Mouse (Mus musculus): ENCODE data around the gene Slc35c1.

Slc35c1 gene

DNA sequence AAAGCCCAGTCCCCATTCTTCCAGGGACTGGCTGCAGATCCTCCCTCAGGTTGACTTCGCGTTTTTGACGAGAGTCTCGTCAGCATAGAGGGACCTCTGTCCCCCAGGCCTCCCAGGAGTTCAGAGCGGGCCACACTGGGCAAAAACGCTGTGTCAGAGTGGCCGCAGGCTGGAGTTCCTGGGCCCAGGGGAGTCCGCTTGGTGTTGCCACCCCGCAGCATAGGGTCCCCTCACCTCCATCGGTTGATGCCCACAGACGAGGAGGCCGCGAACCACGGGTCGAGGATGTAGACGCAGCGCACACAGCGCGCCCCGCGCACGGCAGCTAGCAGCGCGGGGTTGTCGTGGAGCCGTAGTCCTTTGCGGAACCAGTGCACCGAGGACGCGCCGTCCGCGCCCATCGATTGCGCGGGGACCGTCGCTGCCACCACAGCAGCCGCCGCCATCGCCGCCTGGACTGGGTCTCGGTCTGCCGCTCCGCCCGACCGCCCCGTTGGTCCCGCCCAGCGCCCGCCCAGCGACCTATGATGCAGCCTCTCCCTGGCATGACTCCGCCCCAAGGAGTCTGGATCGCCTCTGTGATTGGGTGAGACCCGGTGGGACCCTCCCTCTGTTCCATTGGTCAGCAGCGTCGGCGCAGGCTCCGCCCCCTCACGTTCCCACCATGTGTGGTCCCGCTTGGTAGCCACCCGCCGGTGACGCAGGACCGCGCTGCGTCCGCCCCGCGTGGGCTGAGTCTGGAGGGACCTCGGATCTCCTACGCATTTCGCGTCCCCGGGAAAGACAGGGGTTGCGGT, 26.6 kb downstream of the Slc35c1 start, which contains the start of gene Cry2:
TSS of gene Cry2 (minus strand) at position 466 of the 797 bp plus-strand sequence.
- peak; percentile 98 for DNase-seq

DNA sequence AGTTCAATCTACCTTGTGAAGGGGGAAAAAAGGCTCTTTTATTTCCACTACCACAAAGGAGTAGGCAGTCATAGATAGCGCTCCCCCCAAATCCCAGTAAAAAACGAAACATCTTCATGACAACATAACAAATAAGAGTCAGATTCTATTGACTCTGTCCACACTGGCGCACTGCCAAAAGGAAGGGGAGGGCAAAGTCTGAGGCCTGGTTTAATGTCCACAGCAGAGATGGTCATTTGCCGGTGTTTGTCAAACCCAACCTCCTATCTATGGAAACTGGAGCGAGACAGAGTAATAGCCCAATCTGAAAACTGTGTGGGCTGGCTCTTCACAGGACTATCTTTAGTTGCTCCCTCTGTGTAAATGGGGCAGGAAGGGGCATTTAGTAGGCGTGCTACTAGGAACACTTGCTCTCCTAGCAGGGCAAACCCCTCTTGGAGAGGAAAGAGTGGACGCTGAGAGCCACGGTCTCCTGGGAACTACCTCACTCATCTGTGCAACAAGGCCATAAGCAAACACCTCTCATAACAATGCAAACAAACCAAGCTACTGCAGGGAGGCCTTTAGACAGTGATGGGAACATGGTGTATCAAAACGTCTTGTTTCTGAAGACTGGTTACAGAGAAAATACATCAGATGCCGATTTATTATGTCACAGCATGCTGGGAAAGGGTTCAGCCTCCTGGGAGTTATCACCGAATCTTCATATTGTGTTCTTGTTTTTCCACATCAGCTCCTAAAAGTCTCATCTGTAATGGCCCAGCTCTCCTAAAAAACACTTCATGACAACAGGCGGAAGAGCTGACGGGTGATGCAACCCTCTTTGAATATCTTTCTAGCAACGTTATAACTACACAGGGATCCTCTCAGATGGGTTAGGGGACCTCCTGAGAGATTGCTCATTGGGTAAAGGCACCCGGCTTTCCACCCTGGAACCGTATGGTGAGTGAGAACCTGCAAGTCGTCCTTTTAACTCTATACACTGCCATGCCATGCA, 27.7 kb downstream of the Slc35c1 start:
- peak; percentile 59 for DNase-seq

DNA sequence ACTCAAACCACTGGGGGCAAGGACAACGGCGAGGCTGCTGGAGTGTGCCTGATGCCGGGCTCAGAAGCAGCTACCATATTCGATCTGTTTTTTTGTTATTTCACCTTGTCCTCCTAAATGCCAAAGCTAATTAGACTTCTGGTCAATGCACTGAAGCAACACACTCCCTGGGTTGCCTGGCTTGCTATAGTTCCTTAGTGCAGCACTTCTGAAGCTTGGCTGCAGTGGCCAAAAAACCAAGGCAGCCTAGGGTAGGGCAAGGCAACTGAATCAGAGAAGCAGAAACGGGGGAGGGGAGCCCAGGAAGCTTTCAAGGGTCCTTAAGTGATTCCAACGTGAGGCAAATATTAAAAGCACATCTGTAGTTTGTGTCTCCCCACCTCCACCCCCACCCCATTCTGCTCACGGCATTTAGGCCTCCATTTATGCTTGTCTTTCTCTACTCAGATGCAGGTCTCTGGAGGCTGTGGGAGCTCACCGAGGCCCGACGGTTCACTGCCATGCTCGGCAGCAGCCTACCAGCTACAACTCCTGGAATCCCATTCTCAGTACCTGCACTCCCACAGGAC, 28.6 kb downstream of the Slc35c1 start:
- DNase-seq, result peak; percentile 22

DNA sequence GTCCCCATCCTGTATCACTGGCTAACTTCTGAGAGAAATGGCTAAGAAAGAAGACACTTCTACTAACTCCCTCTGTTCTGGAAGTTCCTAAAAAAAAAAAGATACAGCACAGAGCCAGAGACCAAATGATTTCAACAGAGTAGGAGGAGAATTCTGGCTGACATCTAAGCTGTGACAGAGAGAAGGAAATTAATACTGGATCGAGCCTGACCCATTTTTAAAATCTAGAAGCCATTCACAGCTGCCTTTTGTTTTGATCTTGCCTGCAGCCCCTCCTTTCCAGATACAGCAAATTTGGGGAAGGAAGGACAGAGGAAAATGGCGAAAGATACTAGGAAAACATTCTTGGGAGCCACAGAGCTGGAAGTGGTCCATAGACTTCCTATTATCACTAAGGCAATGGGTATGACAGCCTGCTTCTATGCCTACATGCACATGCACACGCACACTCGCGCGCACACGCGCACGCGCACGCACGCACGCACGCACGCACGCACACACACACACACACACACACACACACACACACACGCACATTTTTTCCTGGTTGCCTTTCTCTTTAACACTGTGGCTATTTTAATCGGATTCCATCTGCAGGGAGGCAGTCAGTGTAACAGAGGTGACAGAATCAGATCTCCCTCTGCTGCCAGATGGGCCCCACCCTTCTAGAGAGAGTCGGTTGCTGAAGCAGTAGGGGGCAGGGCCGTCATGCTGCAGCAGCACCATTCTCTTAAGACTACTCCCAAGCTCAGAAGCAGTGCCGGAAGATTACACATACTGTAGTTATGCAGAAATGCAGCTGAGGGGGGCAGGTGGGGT, 29.4 kb downstream of the Slc35c1 start:
- peak; percentile 62 for DNase-seq

DNA sequence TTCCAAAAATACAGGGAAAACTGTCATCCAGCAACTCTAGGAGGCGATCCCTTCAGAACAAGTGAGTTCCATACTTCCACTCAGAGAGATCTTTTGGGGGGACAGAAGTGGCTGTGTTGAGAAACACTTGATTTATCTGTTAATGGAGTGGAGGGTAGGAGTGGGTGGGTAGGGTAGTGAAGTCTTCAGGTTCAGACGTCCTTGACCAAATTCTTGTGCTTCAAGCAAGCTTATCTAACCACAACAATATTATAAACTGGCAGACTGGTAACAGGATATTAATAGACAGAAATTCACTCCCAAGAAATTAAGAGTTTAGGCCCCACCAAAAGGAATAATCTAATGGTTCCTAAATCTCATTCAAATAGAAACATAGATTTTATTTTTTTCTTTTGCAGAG, 30.2 kb downstream of the Slc35c1 start:
- no peak for DNase-seq

DNA sequence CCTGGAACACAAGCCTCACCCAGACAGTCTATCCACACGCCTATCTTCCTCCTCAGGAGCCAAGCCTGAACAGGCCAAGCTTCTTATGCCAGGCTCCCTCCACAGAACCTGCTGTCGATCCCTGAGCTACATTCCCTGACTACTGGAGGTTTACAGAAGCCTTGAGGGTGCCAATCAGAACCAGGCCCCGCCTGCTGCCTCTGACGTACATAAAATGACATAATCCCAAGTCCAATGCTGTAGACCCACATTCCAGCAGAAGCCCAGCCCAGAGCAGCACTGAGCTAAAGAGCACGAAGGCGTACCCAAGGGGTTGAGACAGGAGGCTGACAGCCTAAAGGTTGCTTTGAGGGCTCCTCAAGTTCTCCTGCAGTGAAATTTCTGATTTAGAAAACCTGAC, 32.5 kb downstream of the Slc35c1 start:
- peak; percentile 49 for DNase-seq

DNA sequence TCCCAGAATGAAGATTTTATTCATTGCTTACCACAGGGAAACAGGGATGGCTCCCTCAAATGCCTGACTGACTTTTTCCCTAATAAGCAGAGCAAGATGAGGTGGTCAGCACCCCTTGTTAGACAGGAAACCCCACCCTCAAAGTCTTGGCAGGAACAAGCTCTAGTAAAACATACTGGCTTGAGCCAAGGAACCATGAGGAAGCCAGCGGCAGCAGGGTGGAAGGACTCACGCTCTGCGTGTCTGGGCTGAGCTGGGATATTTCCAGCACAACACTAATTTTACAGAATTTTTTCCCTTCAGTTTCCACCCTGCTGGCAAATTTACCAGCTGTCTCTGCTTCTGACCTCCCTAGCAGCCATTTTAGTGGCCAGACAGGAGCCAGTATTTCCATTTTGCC, 33.9 kb downstream of the Slc35c1 start:
- DNase-seq, result no peak

DNA sequence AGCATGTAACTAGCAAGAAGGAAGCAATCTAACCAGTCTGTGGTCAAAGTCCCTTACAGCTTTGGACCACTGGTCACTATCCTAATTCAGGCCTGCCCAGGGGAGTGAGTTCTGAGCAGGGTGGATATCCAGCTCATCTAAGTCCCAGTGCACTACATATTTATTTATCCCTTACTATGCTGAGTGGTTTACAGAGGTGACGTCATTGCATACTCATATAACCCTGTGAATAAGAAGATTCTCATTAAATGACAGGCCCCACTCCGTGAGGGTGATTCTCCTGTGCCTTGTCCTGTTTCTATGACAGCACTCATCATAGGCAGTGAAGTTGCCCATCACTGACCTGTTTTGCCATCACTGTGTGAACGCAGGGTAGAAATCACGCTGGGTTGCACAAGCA, 35.0 kb downstream of the Slc35c1 start:
- DNase-seq, result no peak

DNA sequence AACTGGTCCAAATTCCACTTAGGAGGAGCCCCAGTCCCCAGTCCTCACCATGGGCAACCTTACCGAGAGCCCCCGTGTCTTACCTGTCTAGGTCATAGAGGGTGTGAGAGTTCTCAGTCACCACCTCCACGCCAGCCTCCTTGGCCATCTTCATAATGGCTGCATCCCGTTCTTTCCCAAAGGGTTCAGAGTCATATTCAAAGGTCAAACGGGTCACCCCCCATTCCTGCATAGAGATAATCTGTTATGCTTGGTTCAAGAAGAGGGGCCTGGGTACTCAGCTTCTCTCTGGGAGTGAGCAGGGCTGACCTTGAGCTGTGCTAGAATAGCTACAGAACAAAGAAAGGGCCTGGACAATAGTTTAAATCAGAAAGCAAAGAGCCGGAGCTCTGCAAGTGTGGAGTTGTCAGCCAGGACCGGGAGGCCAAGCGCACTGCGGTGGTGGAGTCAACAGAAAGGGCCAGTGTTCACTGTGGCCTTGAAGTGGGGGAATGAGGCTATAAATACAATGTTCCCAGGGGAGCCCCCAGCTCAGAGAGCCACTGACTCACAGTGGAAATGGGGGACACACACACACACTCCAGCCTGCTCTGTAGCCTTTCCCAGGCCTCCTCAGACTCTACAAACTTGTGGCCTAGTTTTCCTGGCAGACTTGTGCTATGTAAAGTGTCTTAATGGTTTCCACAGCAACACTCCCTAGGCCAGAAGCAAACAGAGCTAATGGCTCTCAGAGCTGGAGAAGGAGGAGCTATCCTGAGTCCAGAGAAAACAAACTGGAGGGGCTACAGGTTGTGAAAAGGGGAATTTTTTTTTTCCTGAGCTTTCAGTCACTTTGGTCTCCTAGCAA, 35.7 kb downstream of the Slc35c1 start:
- DNase-seq, result peak; percentile 19

DNA sequence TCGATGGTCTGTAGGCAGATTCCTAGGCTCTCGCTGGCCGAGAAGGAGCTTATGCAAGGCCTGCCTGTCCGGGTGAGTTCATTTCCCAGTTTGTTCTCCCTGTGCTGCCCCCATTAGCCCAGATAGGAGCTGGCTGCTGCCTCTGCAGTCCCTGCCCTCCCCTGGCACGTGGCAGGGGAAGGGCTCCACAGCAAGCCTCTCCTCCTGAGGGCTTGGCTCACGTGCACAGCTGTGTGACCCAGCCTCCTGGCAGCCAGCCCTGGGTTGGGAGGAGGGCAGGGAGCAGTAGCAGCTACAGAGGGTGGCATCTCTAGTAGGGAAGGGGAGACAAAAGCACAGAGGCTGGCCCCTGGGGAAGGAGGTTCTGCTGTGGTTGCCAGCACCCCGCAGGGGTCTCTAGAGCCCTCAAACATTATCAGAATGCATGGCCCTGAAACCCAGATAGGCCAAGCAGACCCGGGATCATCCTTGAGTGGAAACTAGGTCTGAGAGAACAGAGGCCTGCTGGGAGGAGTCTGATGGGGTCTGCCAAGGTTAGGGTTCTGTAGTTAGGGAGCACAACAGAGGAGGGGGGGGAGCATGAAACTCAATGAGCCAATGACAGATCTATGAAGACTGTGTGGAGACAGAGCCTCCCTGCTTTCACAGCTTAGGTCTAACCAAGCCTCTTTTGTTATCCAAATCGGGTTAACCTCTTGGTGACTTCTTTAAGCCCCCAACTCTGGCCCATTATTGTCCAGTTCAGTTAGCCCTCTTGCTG, 36.5 kb downstream of the Slc35c1 start:
- peak; percentile 72 for DNase-seq

DNA sequence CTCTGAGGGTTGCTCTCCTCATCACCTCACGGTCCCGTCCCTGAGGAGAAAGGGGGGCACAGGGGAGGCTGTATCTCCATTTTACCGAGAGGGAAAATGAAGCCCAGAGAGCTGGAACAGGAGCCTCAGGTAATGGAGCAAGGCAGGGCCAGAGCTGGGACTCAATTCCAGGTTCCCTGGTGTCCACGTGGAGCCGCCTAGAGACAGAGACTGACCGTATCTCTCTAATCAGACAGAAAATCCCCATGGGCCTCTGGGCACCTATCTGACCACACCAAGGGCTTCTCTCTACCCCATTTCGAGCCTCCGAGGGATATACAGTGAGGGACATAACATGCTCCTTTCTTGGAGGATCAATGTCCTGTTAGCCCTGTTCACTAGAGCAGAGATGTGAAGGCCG, 37.2 kb downstream of the Slc35c1 start:
- no peak for DNase-seq

DNA sequence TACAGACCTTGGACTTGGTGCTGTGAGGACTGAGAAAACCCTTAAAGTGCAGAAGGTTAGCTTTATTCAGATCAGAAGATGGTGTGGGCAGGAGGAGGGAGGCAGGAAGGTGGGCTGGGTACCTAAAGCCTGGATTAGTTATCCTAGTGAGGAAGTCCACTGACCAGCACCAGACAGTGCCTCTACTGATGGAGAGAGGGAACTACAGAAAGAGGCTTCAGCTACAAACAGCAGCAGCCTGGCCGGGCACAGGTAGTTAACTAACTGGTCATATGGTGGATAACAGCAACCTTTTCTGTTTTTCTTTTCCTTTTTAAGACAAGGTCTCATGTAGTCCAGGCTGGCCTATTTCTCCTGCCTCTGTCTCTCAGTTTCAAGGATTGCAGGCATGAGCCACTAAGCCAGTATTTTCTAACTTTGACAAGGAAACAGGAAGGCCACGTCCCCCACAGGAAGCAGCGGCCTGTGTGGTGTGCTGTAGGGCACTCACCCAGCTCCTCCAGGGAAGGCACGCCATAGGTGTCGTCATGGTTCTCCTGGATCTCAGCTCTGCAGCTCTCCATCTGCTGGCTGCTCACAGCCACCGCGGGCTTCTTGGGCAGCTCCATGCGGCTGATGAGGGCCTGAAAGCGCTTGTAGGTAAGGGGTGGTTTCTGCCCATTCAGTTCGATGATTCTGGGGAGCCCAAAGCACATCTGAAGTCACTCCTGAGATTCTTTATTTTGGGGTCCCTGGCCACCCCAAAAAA, 37.8 kb downstream of the Slc35c1 start:
- no peak for DNase-seq

DNA sequence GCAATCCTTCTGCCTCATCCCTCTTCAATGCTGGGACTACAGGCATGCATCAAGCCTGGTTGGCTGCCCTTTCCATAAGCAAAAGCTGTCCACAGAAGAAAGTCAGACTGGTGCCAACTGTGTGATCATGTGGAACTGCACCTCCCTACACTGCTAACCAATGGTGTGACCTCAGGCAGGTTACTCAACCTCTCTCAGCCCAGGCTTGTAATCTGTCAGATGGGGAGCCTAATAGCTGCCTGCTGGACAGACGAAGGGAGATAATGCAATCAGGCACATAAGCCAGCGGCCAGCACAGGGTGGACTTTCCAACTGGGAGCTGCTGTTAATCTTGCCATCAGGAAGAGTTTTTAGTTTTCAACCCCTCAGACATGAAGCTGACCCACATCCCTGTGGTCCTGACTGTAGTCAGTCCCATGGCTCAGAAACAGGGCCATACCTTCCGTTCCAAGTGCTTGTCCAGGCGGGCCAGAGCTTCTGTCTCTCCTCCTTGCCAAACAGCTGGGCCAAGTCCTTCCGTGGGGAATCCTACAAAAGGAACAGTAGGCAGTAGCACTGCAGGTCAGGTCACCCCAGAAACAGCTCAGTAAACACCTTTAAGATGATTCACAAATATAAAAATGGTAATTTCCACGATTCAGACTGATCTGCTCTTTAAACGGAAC, 38.5 kb downstream of the Slc35c1 start:
- DNase-seq, result no peak

DNA sequence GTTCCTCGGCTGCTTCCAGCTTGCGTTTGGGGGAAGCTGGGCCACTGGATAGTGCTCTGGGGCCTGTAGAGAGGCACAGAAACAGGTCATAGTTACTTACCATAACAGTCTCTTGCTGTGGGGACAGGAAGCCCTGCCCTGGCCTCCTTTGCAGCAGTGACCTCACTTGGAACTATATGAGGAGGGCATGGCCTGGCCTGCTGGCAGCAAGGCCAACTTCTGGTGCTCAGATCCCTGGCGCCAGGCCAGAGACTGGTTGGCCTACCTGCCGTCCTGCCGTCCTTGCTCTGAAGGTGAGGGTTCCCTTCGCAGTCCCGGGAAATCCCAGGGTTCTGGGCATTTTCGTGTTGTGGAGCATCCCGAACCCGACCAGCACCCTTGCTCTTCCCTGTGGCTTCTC, 48.6 kb downstream of the Slc35c1 start:
- DNase-seq, result no peak

DNA sequence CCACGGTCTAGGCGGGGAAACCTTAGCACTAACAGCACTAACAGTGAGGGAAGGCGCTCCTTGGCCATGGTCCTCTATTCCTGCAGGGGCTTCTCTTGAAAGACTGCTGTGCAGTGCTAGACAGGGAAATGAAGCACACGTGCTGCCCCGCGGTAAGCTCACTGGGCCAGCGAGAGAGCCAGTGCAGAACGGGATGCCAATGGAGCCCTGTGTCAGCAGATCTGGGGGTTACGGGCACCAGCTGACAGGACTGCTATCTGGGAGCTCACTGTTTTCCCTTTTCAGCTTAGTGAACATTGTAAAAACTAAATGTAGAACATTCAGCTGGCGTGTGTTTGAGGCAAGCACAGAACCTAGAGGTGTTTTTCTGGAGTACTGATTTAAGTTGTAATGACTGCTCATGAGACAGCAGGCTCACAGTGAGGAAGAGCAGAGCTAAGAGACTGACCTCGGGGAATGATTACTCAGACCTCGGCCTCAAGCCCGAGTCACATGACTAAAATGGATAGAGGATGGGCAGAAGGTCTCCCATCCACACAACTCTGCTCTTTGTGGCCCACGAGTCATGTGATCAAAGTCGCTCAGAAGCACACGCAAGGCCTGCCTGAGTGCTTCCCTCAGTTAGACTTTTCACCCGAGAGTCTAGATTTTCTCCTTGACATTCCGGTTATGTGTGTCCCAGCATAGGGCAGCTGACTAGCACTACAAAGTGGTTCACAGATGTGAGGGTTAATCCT, 51.9 kb downstream of the Slc35c1 start:
- DNase-seq, result no peak

DNA sequence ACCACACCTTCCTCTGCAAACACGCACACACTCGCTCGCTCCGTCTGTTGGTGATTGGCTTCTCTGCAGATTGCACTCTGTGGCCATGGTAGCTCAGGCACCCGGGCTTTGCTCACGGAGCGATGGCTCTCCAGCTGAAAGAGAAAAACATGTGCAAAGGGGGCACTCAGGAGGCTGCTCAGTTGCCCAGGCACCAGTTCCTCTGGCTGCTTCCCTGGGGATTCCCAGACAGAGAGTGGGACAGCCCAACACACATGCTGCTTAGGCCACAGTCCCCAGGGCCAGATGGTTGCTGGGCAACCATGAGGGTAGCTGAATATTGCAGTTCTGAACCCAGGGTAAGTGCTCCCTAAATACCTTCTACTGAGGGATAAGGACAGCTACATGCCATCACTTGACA, 54.7 kb downstream of the Slc35c1 start:
- DNase-seq, result no peak

DNA sequence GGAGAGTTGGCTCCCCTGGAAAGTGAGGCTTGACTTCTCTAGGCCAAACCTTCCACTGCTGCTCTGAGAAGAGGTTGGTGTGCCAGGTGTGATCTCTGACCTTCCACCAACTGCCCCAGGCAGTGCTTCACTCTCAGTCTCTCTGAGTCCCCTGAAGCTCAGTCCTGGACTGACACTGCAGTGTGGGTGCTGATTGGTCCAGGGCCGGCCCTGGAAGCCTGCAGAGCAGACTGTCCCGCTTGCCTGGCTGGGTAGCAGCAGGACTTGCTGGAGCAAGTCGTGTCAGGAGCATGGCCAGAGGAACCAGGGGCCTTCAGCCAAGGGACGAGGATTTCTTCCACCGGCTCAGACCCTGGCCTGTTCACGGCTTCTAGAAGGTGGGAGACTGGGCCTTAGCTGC, 55.6 kb downstream of the Slc35c1 start:
- no peak for DNase-seq

DNA sequence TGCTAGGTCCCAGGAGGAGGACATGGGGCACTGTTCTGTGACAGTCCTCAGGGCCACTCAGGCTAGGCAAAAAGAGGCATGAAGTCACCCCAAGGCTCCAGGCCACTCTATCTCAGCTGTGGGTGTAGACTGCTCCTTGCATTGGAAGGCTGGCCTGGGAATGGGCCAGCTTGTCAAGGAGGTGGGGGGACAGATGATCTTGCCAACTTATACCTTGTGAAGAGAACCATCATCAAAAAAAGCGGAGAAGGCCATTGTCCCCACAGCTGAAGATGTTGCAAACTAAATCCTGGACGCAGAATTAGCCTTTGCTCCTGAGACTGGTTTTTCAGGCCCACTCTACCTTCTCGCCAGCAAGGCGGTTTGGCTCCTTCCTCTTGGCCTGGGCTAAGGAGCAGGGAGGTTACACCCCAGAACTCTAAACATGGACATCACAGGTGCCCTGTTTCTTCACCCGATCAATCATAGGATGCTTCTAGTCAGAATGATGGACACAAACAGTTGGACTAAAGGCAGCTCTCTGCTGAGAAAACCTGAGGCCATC, 56.5 kb downstream of the Slc35c1 start:
- DNase-seq, result no peak

Measured in right cerebral cortex, postnatal 4 days (tissue).